Mouse (Mus musculus) C2C12 (cell line): Measurements from ENCODE around the gene Crtc1.

Experiments used
- CEBPB ChIP-seq: IDR thresholded peaks from one replicate; pipeline ENCODE4 v1.6.1; 2011; ENCODE audit warnings: low read depth, mild to moderate bottlenecking, control low read depth, moderate library complexity
- CTCF ChIP-seq: IDR thresholded peaks from one replicate; pipeline ENCODE4 v1.5.1; 2011; ENCODE audit not compliant: control insufficient read depth, insufficient read depth, insufficient read length
- MAX ChIP-seq: IDR thresholded peaks from one replicate; pipeline ENCODE4 v1.6.1; 2011; ENCODE audit warnings: mild to moderate bottlenecking, control low read depth
- MYOD1 ChIP-seq: IDR thresholded peaks from one replicate; pipeline ENCODE4 v1.6.1; 2011; ENCODE audit warnings: low read depth; ENCODE audit not compliant: control insufficient read depth, insufficient read length
- USF1 ChIP-seq: IDR thresholded peaks from one replicate; pipeline ENCODE4 v1.6.1; 2011; ENCODE audit warnings: low read depth, mild to moderate bottlenecking, control low read depth, moderate library complexity

DNA sequence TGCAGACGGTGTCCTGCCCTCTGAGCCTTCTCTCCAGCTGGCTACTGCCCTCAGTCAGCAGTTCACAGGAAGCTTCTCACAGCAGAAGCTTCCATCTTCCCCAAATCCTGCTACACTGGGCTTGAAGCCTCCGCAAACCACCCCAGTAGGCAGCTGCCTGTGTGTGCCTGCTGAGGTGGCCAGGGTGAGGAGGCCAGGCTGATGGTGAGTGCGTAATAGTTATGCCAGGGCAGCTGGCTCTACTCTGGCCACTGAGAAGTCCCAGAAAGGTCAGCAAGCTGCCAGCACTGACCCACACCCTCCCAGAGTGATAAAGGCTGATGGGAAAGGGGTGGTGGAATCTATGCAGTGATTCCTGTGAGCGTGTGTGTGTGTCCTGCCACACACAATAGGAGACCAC, 26.9 kb upstream of the Crtc1 start:
- TF ChIP-seq CTCF (no peak), MAX (no peak), CEBPB (no peak), USF1 (no peak), MYOD1 (no peak)
